Mouse (Mus musculus) erythroid progenitor cell, adult 5-6 weeks (primary cell): Measurements from ENCODE around the gene Pmfbp1. TPM values are rescaled to one million over a fixed set of nuclear protein-coding genes. Genes with fewer than 3 reads are reported as not detected.
"Not testable (repeated sequence)": the region's sequence is repeated elsewhere in the genome, so short reads cannot be mapped to it uniquely, and the experiment has no call there.

Experiments
- ATAC-seq: replicated peaks from 2 replicates; pipeline ENCODE4 v1.8.0; 2016; ENCODE audit warnings: moderate number of reproducible peaks, mild to moderate bottlenecking, moderate TSS enrichment, inconsistent platforms; ENCODE audit not compliant: poor library complexity, low FRiP score, severe bottlenecking
- total RNA-seq, 2 experiments: library from RNA; stranded (forward) in 1 of 2; stranded (reverse) in 1 of 2; fragments of 150-400 nt in 1 of 2; fragments of 186-747, 209-891 nt in 1 of 2; gene quantifications; 2 replicates each; pipeline versions ENCODE4 v1.2.3 to v1.2.4; 2015 to 2017; ENCODE audit warnings: low replicate concordance in 2 of 2

Gene Pmfbp1
- total RNA-seq (2015; ENCODE audit: low replicate concordance) (not detected in 2 replicates), total RNA-seq (2017; ENCODE audit: low replicate concordance) (not detected in 2 replicates)

DNA sequence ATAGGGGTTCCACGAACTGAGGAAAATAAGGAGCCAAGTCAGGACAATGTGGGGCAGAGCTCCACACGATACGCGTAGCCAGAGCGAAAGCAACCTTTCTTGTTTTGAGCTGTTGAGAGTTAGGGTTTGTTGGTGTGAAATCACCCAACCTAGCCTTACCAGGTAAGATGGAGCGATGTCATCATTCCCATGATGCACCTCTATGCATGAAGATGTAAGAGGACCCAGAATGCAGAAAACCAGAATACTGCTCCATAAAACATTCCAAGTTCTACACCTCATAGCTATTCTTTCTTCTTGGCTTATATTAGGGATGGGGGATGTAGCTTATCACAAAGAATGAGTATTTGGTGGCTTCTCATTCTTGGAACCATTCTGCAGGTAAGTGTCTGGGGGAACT, at the start of gene Pmfbp1:
Gene Pmfbp1 (plus strand): TSS at position 301 of the 400 bp plus-strand sequence.
- ATAC-seq, result no peak

GRCm38 (mm10) chr8:109446896-109447295, 46.9 kb upstream of the Pmfbp1 start:
- ATAC-seq, result not testable (repeated sequence)

DNA sequence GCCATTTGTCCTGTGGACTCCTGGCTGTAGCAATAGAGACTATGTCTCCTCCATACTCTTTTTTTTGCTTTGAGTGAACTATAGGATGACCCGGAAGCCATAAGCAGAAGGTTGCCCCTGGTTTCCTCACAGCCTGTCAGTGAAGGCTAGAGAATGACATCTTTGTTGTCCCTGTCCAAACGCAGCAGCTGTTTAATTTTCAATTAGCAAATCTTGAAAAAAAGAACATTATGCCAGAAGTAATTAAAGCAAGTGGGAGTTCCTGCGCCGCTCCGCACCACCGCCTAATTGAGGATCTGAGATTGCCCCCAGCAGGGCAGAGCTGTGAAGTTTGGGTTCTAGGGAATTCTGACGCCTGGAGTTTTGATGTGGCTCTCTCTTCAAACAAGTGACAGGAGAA, 42.8 kb upstream of the Pmfbp1 start:
- ATAC-seq, result no peak

DNA sequence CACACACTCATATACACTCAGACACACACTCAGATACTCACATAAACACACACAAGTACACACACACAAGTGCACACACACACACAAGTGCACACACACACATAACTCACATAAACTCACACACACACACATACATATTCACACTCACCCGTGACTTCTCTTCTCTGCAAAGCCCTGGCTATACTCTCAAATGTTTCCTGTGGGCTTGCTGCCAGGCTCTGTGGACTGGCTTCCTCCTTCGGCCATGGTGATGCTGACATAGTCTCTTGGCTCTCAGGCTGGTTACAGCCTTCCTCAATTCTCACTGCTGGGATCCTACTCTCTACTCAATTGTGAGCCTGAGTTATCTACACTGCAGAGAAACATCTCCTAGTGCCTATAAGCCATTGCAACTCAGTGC, 38.7 kb upstream of the Pmfbp1 start:
- ATAC-seq, result no peak

DNA sequence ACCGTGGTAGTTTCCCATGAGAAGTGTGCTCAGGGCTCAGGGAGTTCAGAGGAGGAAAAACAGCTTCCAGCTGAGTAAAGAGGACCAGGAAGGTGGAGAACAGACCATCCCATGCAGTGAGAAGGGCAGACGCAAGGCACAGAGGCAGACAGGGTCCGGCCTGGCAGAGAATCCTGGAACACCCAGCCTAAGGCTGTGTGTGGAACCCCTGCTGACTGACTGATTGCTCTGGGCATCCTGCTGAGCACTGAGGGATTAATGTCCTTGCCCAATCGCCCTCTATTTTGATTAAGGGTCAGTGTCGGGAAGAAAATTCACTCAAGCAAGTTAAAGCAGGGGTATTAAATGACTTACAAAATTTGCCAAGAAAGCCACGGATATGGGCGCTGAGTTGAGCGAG, 36.4 kb upstream of the Pmfbp1 start:
- no peak for ATAC-seq

- no peak for ATAC-seq
These were observed 35.2 kb upstream of the Pmfbp1 start for GRCm38 (mm10) chr8:109458580-109458979.

DNA sequence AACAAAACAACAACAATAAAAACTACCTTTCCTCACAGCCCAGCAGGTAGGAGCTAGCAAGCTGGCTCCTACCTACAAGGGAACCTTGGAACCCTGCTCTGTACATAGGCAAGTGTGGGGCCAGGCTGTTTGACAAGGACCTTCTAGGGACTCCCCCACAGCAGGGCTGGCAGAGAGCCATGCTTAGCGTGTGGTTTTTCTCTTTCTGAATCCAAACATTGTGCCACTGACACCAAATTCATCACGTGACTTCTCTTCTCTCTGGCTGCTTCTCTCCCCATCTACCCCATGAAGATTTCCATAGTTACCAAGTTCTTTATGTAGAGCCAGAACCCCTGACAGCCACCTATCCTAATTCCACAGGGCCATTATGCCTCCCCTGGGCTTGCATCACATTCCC, 30.8 kb upstream of the Pmfbp1 start:
- ATAC-seq, result no peak

GRCm38 (mm10) chr8:109463677-109464313, 30.0 kb upstream of the Pmfbp1 start:
- no peak for ATAC-seq

DNA sequence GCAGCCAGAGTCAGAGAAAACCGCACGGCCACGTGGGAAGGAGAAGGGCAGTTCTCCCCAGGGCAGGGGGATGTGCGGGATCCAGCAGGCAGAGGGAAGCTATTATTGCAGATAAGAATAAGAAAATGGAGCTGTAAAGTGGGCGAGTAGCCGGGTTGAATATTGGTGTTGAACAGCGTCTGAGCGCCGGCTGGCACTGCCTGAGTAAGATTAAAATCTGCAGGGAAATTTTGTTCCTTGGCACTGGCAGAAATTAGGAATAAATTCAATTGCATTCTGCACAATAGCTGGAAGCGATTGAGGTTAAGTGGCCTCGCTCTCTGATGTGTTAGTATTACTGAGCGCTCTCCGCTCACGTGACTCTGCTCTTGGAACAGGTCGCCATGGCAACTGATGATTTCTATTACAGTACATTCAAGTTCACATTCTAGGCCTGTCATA, 29.4 kb upstream of the Pmfbp1 start:
- no peak for ATAC-seq

DNA sequence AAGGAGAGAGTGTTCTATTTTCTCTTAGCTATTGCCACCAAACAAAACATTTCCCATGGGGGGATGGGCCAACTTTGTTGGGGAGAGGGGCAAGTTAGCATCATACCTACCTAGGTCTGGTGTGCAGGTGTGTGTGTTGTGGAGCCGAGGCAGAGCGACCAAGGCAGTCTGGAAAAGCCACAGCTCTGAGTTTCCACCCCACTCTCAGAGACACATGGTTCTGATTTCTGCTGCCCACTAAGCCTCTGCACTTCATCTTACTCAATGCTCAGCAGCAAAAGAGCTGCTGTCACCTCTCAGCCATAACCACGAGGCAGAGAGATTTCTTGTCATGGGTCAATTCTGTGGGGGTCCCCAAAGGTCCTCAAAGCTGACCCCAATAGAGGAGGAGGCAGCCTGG, 28.8 kb upstream of the Pmfbp1 start:
- ATAC-seq, result no peak

- ATAC-seq, result no peak
These were observed 28.1 kb upstream of the Pmfbp1 start for GRCm38 (mm10) chr8:109465761-109466160.

- ATAC-seq, result no peak
These were observed 26.3 kb upstream of the Pmfbp1 start for GRCm38 (mm10) chr8:109467516-109467915.

GRCm38 (mm10) chr8:109468112-109468511, 25.7 kb upstream of the Pmfbp1 start:
- no peak for ATAC-seq

DNA sequence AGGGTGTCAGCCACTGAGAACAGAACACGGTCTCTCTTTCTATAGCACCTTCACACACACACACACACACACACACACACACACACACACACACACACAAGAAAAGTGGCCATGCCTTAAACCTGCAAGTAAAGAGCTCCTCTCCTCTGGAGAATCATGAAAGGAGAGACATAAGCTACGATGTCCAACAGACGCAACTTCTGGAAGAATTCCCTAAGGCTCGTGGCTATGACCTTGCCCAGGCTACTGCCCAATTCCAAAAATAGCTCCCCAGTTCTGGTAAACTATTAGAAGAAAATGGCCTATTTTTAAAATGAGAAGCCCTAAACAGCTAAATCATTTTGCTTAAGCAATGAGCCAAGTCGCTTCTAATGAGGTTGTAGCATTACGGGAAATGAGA, 22.0 kb upstream of the Pmfbp1 start:
- no peak for ATAC-seq

- ATAC-seq, result no peak
These were observed 21.4 kb upstream of the Pmfbp1 start for GRCm38 (mm10) chr8:109472400-109472799.

DNA sequence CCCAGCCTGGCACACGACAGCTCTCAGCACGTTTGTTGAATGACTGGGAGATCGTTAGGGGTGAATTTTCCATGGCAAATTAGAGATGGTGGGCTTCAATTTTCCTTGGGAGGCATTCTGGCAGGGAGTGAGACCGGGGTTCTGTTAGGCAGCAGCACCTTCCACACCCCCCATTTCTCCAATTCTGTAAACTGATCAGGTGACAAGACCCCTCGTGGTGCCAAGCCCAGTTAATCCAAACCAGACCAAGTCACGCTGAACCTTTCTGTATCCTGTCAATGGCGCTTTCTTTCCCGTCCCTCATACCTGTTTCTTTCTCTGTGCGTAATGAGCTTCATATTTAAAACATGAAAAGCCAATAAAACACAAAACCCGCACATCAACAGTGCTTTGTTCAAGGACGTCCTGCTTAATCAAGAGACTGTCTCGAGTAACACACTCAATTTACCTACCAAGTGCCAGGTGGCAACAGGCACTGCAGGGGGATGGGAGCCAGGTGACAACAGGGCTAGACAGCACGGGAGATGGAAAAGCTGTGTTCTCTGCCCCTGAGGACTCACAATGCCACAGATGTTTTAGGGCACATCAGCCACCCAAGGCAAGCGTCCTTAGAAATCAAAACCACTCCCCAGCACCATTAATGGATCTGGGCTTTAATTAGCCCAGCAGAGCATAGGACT, 19.2 kb upstream of the Pmfbp1 start:
- ATAC-seq, result no peak

GRCm38 (mm10) chr8:109475436-109475835, 18.4 kb upstream of the Pmfbp1 start:
- ATAC-seq, result no peak

GRCm38 (mm10) chr8:109478586-109478985, 15.2 kb upstream of the Pmfbp1 start:
- no peak for ATAC-seq

GRCm38 (mm10) chr8:109484741-109485140, 9.1 kb upstream of the Pmfbp1 start:
- ATAC-seq, result no peak

DNA sequence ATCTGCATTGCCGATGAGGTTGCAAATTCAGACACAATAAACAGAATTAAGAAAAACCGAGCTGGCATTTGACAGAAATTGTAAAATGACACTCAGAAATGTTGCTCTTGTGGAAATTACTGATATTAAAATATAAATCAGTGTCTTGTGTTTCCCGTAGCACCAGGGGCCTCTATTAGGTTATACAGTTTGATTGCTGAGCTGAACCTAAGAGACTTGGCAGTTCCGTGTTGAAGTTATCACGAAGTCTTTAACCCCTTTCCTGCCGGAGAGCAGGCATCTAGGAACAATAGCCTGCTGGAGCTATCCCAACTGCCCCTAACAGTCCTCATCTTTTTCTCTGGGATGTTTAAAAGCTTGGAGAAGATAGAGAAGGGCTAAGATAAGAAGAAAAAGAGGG, 8.3 kb upstream of the Pmfbp1 start:
- ATAC-seq, result no peak

DNA sequence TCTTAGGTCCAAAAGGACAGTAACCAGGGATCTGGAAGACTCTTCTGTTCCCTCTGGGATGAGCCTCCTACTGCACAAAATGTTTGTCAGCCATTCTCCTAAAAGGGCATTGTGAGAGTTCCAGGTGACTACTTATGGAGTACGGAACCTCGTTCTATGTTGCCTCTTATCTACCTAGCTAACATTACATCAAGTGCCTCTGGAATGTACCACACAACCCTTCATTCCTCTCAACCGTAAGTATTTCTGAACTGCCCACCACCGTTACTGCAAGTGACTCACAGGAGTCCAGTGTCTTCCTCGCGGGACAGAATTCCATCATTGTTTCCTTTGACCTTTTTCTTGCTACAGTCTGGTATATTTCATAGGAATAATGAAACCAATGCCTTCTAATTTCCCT, 1.0 kb upstream of the Pmfbp1 start:
- no peak for ATAC-seq

DNA sequence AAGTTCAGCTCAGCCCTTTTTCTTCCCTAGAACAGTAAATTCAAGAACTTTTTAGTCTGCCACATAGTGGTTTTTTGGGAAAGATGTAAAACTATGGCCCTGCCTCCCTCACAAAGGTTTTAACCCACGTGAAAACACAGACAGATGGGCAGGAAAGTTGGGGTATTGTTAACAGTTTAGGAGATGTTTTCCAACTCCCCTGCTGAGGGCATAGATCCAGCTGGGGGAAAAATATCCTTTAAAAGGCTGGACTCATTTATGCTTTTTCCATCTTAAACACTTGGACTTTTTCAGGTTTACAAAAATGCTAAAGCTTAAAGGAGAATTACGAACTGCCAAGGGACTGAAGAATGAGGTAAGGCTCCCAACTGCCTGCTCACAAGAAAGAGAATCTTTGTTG, 774 bp downstream of the Pmfbp1 start:
- no peak for ATAC-seq
